Mouse (Mus musculus) embryonic fibroblast, embryonic 13.5 days (primary cell): Measurements from ENCODE around the gene Ppp1r1a. TPM values are rescaled to one million over a fixed set of nuclear protein-coding genes. Genes with fewer than 3 reads are reported as not detected.
A peak's percentile ranks its signal among the peaks of the same experiment; 100 is the strongest.

Experiments
- H3K27ac ChIP-seq: 2 replicates; pipeline ENCODE4 v1.5.1; 2012; ENCODE audit warnings: low read length, control low read depth, inconsistent platforms; ENCODE audit not compliant: insufficient read depth
- H3K4me1 ChIP-seq: 2 replicates; pipeline ENCODE4 v1.6.1; 2011; ENCODE audit warnings: low read length; ENCODE audit not compliant: control insufficient read depth, insufficient read depth
- H3K4me3 ChIP-seq: 2 replicates; pipeline ENCODE4 v1.5.1; 2011; ENCODE audit warnings: mild to moderate bottlenecking, control low read depth, low read length; ENCODE audit not compliant: insufficient read depth
- CTCF ChIP-seq: IDR thresholded peaks from 2 replicates; pipeline ENCODE4 v1.5.1; 2011; ENCODE audit warnings: mild to moderate bottlenecking, control low read depth, low read length, moderate library complexity, borderline replicate concordance; ENCODE audit not compliant: insufficient read depth
- POLR2A ChIP-seq: IDR thresholded peaks from 2 replicates; pipeline ENCODE4 v1.6.1; 2011; ENCODE audit warnings: low read depth, mild to moderate bottlenecking, control low read depth, low read length, moderate library complexity
- polyA plus RNA-seq: library from polyadenylated mRNA; stranded (reverse); fragments of >200 nt; gene quantifications from 2 replicates; pipeline ENCODE4 v1.2.4, GENCODE M21; 2011; ENCODE audit warnings: low read depth; ENCODE audit not compliant: missing spikeins, insufficient read length

Gene Ppp1r1a
- 2.0 and 2.1 TPM in 2 replicates for polyA plus RNA-seq

GRCm38 (mm10) chr15:103537822-103538213 is at the start of gene Ppp1r1a:
TSS of gene Ppp1r1a (minus strand) at chr15:103538003.
- no peak for TF ChIP-seq CTCF
- no peak for TF ChIP-seq POLR2A
- no peak within 1 kb of the TSS for H3K27ac ChIP-seq
- H3K4me3 ChIP-seq = peak within 1 kb of the TSS; percentile 37
- no peaks in the 10 kb centered on the region; the same call in 1 of the 2 replicates for H3K4me1 ChIP-seq

- H3K4me3 ChIP-seq = no peak overlapping the region
- no peak overlapping the region for H3K27ac ChIP-seq
- TF ChIP-seq POLR2A = no peak
- TF ChIP-seq CTCF = no peak
- no peaks in the 10 kb centered on the region for H3K4me1 ChIP-seq
Measured at GRCm38 (mm10) chr15:103585876-103586275, 48.1 kb upstream of the Ppp1r1a start.

- TF ChIP-seq CTCF (no peak), POLR2A (no peak)
- Histone ChIP-seq H3K4me1 (no peaks in the 10 kb centered on the region), H3K27ac (no peak within 1 kb of the TSS), H3K4me3 (no peak within 1 kb of the TSS)
Measured at GRCm38 (mm10) chr15:103564981-103565380, 27.2 kb upstream of the Ppp1r1a start, which contains the start of gene Glycam1. TSS of gene Glycam1 (minus strand) at chr15:103565081.

- TF ChIP-seq CTCF = peak; percentile 36; the same call in 1 of the 2 replicates
- TF ChIP-seq POLR2A = no peak
- no peak overlapping the region for H3K27ac ChIP-seq
- H3K4me3 ChIP-seq = no peak overlapping the region
- no peaks in the 10 kb centered on the region for H3K4me1 ChIP-seq
Measured at GRCm38 (mm10) chr15:103552096-103552690, 14.4 kb upstream of the Ppp1r1a start.

GRCm38 (mm10) chr15:103551053-103551452 is 13.2 kb upstream of the Ppp1r1a start:
- Histone ChIP-seq H3K4me1 (no peaks in the 10 kb centered on the region), H3K27ac (no peak overlapping the region), H3K4me3 (no peak overlapping the region)
- TF ChIP-seq CTCF = no peak
- TF ChIP-seq POLR2A = no peak

- H3K4me1 ChIP-seq = no peaks in the 10 kb centered on the region
Measured at GRCm38 (mm10) chr15:103549475-103549874, 11.7 kb upstream of the Ppp1r1a start.

GRCm38 (mm10) chr15:103547983-103548382 is 10.2 kb upstream of the Ppp1r1a start:
- no peak overlapping the region for H3K4me3 ChIP-seq
- no peaks in the 10 kb centered on the region for H3K4me1 ChIP-seq
- TF ChIP-seq CTCF = no peak
- no peak for TF ChIP-seq POLR2A

More at GRCm38 (mm10) chr15:103549475-103549874, 11.7 kb upstream of the Ppp1r1a start:
- H3K27ac ChIP-seq = no peak overlapping the region
- TF ChIP-seq CTCF (no peak), POLR2A (no peak)
- no peak overlapping the region for H3K4me3 ChIP-seq

GRCm38 (mm10) chr15:103542526-103542925 is 4.7 kb upstream of the Ppp1r1a start:
- Histone ChIP-seq H3K27ac (no peak overlapping the region), H3K4me1 (no peaks in the 10 kb centered on the region), H3K4me3 (no peak overlapping the region)
- no peak for TF ChIP-seq CTCF

More at GRCm38 (mm10) chr15:103547983-103548382, 10.2 kb upstream of the Ppp1r1a start:
- H3K27ac ChIP-seq = no peak overlapping the region

- Histone ChIP-seq H3K27ac (no peak overlapping the region), H3K4me3 (no peak overlapping the region), H3K4me1 (no peaks in the 10 kb centered on the region; the same call in 1 of the 2 replicates)
- TF ChIP-seq POLR2A (no peak), CTCF (no peak)
Measured at GRCm38 (mm10) chr15:103540646-103541045, 2.8 kb upstream of the Ppp1r1a start.

GRCm38 (mm10) chr15:103539259-103539658 is 1.5 kb upstream of the Ppp1r1a start:
- TF ChIP-seq POLR2A = no peak
- no peak for TF ChIP-seq CTCF
- Histone ChIP-seq H3K4me1 (no peaks in the 10 kb centered on the region; the same call in 1 of the 2 replicates), H3K27ac (no peak overlapping the region)

More at GRCm38 (mm10) chr15:103539259-103539658, 1.5 kb upstream of the Ppp1r1a start:
- no peak overlapping the region for H3K4me3 ChIP-seq
